Comparison of ENCODE assay signal across 8 mouse cellular contexts in the genomic region with DNA sequence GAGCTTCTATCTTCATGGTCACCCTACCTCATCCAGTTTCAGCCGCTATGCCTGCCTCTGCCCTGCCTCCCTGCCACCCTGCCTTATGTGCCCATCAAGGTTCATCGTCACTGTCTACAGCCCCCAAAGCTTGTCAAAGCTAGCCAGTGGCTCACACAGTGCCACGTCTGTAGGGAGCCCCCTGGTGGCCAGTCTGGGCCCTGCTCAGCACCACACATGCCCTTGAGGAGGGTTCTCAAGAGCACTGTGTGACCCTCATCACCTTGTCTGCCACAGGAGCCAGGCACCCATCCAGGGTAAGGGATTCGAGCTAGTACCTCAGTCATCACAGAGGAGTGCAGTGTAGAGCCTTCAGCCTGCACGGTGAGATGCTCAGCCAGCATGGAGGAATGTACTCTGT.
A peak's percentile ranks its signal among the peaks of the same experiment; 100 is the strongest.
DNase-seq lines count a peak whose midpoint lies in the region; ATAC-seq and TF ChIP-seq lines count a peak whose summit lies in the region.

No protein-coding gene starts in this region.

- no peak overlapping the region for H3K9ac ChIP-seq in lung, postnatal 0 days (replicated peaks; ENCODE audit: low read depth)

- WGBS in lung, postnatal 0 days: 15% methylated on average over 5 of the region's 5 CpGs

- DNase-seq in CD8-positive naive resting alpha-beta T cell, adult 2 months (ENCODE audit: low read depth in 2 of 2, low spot score in 2 of 2): peak; percentile 57 to 69
- DNase-seq in T-cell, adult 2 months (ENCODE audit: low spot score): peak; percentile 55
- DNase-seq in cerebellum, postnatal 36 days: peak; percentile 50 to 61
- DNase-seq in kidney, postnatal 36 days: peak; percentile 41 to 84
- no peak for DNase-seq in lung, postnatal 0 days (ENCODE audit: low spot score)
- peak; percentile 89 for DNase-seq in retina, embryonic 14.5 days (ENCODE audit: low spot score)
- peak; percentile 71 to 78 for DNase-seq in thymus, postnatal 36 days

- TF ChIP-seq EP300 in lung, postnatal 0 days (IDR thresholded peaks at IDR 0.05): no peak

- no peak overlapping the region for H3K4me2 ChIP-seq in lung, postnatal 0 days (replicated peaks; ENCODE audit: low read depth, low read length)

- peak; percentile 84 for ATAC-seq in granulocyte monocyte progenitor cell, adult 5-6 weeks (replicated peaks; ENCODE audit: poor library complexity, severe bottlenecking)
- ATAC-seq in lung, postnatal 0 days: peak; percentile 38; the same call in 1 of the 2 replicates

- no peak overlapping the region for H3K4me3 ChIP-seq in lung, postnatal 0 days (ENCODE audit: low read depth, low read length)

- TF ChIP-seq CTCF in lung, postnatal 0 days (IDR thresholded peaks at IDR 0.05): peak; percentile 85

- H3K27ac ChIP-seq in lung, postnatal 0 days (ENCODE audit: low read length): no peak overlapping the region

- no peaks in the 10 kb centered on the region for H3K36me3 ChIP-seq in lung, postnatal 0 days (ENCODE audit: insufficient read depth, low read length)

- H3K4me1 ChIP-seq in lung, postnatal 0 days (ENCODE audit: insufficient read depth, low read depth, low read length): no peaks in the 10 kb centered on the region

- no peaks in the 10 kb centered on the region for H3K9me3 ChIP-seq in lung, postnatal 0 days (ENCODE audit: low read length)

- H3K27me3 ChIP-seq in lung, postnatal 0 days (replicated peaks; ENCODE audit: insufficient read depth, low read length): 0 out of 2 replicates have a peak, but pooled peaks cover 3% of the 10 kb centered on the region
